Mouse (Mus musculus): ENCODE data around the gene Sec1.
"Not testable (repeated sequence)": the region's sequence is repeated elsewhere in the genome, so short reads cannot be mapped to it uniquely, and the experiment has no call there.

Sec1 gene

DNA sequence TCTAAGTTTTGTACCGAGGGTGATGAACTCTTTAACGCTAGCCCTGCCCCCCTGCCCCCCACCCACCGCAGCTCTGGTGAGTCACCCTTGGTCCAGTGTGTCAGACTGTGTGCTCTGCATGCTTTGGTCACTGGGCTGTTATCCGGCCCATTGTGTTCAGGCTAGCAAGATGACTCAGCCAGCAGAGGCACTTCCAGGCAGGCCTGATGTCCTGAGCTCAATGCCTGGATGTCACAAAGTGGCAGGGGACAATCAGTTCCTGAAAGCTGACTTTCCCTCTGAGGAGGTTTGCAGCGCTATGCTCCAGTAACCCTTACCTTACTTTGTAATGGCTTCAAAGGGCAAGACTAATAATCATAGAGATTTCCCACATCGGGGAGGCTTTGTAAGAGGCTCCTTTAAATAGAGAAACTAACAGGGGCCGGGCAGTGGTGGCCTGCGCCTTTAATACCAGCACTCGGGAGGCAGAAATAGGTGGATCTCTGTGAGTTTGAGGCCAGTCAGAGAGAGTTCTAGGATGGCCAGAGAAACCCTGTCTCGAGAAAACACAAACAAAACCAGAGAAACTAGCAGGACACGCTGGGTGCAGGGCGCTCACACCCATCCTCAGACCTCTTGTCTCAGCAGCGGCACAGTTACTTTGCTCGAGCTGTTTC lies 14.1 kb downstream of the Sec1 start:
- DNase-seq (ENCODE audit: low spot score in 2 of 2) = no peak

DNA sequence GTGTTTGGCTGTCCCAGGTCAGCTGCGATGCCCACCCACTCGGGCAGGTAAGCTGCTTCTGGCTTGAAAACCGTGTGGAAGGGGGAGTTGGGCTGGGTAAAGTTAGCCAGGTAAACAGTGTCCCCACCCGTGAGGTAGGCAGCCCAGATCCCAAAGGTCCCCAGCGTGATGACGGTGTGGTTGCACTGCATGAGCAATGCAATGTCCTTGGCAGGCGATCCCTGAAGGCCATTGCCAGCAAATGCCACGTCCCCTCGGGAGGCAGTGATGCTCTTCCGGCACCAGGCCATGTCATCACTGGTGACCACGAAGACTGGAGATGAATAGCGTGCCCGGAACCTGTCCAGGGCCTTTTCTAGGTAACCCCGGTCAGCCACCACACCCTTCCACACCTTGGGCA lies 15.7 kb downstream of the Sec1 start:
- no peak for DNase-seq (ENCODE audit: low spot score in 2 of 2)

DNA sequence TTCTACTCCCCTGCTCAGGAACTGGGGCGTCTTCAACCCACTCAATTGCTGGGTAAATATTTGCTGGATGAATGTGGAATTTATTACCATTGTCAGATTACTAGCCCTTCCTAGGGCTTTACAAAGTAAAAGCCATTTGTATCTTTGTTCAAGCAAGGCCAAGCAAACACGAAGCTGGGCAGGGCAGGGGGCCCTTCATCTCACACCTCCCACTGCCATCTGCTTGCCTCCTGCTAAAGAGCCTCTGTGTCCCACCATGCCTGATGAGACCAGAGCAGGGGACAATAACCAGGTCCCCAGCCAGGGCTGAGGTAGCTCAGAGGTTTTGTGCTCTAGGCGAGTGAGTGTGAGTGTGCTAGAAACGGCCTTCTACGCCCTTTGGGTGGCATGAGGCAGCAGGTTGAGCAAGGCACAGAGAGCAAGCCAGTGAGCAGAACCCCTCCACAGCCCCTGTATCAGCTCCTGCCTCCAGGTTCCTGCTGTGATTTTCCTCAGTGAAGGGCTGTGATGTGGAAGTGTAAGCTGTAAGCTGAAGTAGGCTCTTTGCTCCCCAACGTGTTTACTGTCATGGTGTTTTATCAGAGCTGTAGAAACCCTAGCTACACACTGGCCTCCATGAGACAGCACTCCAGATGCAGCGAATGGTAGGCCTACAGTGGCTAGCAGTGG lies 16.4 kb downstream of the Sec1 start:
- DNase-seq (ENCODE audit: low spot score in 2 of 2) = no peak

DNA sequence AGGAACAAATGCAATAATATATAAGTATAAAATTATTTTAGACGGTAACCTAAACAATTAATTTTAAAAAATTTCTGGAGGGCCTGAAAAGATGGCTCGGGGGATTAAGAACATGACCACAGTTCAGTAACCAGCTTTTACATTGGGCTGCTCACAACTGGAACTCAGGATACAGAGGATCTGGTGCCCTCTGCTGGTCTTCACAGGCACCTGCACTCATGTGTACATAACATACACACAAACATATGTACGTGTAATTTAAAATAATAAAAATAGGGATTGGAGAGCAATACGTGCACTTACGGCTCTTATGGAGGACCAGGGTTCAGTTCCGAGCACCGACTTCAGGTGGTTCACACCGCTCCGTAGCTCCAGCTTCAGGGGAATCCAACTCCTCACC lies 25.3 kb downstream of the Sec1 start:
- no peak for DNase-seq (ENCODE audit: low spot score in 2 of 2)

DNA sequence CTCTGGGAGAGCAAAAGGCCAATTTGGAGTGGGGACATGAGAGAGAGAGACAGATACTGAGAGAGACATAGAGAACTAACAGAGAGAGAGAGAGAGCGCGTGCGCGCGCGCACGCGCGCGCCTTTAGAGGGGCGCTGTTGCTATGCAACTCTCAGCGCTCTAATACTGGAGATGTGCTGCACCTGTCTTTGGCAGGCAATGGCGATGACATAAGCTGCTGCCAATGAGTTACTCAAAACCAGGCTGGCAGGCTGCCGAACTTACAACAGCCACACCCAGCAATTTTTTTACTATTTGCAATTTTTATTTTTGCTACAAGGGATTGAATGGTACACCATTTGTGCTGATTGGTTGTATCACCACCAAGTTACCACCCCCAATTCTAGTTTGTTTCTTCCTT lies 26.4 kb downstream of the Sec1 start:
- no peak for DNase-seq (ENCODE audit: low spot score in 2 of 2)

DNA sequence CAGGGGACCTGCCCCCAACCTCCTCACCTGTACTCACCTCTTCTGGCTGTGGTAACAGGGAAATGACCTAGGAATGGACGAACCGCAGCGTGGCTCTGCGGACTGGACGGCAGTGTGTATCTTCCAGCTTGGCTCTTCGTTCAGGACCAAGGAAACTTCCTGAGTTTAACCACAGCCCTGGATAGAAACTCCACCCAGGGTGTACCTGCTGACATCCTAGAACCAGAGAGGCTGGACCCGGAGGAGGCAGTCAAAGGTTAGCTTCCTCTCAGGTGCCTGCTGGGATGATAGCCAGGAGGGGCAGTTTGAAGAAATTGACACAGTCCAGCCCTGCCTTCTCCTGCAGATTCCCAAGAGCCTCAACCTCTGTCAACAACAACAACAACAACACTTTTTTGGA lies 28.0 kb downstream of the Sec1 start, which contains the start of gene Fut2:
Gene Fut2 (minus strand): TSS at position 234 of the 400 bp plus-strand sequence.
- no peak for DNase-seq (ENCODE audit: low spot score in 2 of 2)

DNA sequence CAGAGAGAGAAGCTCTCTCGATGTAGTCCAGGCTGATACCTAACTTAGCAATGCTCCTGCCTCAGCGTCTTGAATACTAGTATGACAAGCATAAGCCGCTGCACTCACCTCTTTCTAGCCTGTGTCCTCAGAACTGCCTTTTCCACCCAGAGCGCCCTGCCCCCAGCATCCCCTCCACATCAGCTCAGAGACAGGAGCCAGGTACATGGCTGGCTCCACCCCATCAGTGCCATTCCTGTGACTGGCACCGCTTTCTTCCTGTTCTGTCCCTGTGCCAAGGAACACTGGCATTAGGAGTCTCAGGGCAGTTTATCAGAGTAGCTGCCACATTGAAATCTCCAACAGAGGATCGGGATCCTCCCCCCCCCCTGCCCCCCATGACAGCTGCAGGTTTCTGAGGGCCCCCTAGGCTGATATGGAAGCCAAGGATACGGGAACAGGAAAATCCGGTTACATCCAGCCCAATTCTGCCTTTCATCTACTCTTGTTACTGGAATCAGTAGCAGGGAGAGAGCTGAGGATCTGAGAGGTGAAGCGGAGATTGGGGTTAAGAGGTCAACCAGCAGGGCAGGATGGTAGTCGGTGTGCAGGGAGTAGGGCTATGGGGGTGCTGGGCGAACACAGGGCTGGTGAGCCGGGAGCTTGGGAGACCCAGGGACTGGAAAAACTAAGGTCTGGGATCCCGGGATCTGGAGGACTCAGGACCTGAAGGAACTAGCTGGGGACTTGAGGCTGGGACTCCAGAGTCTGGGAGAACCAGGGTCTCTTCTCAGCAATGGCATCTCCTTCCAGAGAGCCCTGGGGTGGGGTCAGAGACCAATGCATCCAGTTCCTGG lies 28.7 kb downstream of the Sec1 start:
- DNase-seq (ENCODE audit: low spot score in 2 of 2) = no peak

DNA sequence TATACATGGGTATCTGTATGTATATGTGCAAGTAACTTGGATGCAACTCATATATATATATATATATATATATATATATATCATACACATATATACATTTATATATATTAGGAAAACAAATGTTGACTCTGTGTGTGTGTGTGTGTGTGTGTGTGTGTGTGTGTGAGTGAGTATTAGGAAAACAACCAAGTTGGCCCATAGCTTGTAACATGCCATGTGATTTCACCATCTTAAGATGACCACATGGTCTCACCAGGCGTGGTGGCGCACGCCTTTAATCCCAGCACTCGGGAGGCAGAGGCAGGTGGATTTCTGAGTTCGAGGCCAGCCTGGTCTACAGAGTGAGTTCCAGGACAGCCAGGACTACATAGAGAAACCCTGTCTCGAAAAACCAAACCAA lies 32.5 kb downstream of the Sec1 start:
- not testable (repeated sequence) for DNase-seq (ENCODE audit: low spot score in 2 of 2)

DNA sequence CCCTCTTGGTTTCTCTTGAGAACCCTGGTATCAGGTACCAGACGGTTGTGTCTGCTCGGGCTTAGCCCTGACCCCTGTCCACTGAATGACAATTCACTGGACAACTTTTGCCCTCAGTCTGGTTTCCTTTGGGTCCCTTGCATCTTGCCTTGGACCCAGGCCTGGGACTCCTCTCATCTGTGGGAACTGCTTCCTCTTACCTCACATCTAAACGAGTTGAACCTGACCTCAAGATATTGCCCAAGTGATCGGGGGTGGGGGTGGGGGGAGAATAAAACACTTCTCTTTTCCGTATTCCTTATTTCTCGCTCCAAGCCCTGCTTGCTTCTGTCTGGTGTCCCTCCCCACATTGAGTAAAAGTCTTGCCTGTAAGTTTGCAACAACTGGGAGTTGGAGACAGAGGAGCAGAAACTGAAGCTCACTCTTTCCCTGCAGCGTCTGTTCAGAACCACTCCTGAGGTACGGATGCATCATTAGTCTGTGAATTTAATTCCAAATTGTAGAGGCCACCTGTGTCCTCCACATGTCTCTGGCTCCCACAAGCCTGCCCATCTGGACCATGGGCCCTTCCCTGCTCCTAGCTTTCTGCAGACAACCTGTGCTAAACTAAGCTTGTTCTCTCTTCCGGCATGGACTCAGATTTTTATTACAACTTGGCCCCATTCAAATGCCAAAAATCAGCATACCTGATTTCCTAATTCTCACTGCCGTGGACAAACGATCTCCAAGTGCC lies 33.3 kb downstream of the Sec1 start:
- no peak for DNase-seq (ENCODE audit: low spot score in 2 of 2)

DNA sequence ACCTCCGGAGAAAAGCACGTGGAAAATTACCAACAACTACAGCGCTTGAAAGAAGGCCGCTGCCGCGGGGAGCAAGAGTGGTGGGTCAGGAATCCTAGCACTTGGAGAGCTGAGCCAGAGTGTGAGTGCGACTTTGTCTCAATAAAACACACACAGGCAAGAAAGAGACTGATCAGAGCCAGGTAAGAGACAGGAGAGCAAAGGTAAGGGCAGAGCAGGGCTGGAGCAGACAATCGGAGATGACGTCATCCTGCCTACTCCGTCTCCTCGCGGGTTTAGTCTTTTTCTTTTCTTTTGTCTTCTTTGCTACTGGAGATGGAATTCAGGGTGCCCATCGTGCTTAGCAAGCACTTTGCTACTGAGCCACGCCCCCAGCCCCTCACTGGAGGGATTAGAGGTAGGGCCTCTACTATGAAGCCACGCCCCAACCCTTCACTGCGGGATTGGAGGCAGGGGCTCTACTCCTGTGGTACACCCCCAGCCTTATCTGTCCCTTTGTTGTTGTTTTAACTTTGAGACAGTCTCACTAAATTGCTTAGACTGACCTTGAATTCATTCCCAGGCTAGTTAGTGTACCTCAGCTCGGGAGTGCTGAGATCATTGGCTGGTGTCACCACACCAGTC lies 39.7 kb downstream of the Sec1 start:
- DNase-seq (ENCODE audit: low spot score in 2 of 2) = no peak

DNA sequence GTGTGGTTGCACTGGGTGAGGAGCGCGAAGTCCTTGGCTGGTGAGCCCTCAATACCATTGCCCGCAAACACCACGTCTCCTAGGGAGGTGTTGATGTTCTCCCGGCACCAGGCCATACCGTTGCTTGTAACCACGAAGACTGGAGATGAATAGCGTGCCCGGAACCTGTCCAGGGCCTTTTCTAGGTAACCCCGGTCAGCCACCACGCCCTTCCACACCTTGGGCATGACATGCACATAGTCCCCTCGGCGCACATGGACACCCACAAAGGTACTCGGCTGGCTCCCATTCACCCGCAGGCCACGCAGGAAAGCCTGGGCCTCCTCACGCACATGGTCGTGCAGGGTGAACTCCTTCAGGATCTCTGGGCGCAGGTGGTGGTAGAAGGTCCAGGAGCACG lies 43.7 kb downstream of the Sec1 start:
- DNase-seq (ENCODE audit: low spot score in 2 of 2) = not testable (repeated sequence)

DNA sequence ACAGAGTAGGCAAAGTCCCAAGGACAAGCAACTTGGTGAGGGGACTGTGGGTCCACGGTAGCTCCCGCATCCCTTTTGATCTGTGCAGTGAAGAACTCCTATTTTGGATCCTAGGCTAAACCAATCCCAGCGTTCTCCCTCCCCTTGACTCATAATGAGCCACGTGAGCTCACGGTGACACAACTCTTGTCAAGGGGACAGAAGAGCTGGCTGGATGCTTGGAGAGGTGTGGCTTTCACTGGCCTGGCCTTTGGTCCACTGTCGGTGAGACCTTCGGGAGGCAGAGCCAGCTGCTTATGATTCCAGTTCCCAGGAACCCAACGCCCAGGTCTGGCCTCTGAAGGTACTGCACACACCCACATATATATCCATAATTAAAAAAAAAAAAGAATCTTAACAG lies 44.9 kb downstream of the Sec1 start:
- DNase-seq (ENCODE audit: low spot score in 2 of 2) = no peak

DNA sequence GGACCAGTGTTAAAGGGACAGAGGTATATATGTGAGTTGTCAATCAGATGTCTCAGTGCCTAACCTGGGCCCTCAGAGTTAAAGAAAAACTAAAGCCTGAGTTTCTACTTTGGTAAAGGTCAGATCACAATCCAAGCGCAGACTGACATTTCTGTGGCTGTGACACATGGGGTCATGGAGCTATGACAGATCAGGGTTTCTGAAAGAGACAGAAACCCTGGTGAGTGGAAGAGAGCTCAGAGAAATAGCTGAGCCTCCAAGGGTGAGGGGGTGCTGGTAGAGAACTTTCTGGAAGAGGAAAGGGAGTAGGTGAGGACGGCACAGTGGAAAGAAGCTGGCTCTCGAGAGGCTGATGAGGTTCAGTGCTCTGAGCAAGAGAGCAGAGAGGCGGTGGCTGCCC lies 47.5 kb downstream of the Sec1 start:
- DNase-seq (ENCODE audit: low spot score in 2 of 2) = no peak

DNA sequence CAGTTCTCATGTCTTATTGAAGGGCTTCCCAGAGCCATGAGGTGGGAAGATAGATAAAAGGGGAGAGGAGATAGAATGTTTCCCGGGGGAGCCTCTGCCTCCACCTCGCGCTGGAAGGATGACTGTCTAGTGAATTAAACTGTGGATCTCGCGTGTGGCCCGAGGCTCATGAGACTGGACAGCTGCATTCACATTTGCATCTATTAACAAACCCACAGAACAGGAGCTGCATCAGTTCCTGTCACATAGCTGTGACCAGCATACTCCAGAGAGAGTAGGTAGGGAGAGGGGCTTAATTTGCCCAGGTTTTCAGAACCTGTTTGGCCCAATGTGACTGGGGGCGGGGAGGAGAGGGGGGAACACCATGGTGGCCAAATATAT lies 48.6 kb downstream of the Sec1 start:
- no peak for DNase-seq (ENCODE audit: low spot score in 2 of 2)

DNA sequence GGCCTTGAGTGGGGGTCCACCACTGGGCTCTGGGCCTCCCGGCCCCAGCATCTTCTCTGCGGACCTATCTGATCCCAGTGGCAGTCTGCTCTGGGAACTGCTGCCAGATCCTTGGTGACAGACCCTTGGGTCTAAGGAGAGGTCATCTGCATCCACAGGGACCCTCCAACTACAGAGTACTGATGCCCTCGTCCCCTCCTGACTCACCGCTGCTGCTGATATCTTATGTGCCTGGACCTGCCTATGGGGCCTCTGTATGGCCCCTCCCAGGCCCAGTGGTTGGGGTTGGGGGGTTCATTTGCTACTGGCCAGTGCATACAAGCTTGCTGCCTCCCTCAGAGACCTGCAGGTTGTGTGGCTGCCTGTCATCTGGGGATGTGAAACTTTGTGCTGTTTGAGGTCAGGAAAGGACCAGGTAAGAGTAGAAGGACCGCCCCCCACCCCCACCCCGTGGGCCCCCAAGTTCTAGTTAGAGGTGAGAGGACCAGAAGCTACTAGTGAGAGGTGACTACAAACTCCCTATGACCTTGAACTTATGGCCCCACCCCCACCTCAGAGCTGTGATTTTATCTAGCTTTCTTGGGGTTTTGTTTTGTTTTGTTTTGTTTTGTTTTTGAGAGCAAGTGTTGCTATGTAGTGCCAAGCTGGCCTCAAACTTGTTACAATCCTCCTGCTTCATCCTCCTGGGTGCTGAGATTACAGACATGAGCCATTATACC lies 49.2 kb downstream of the Sec1 start:
- no peak for DNase-seq (ENCODE audit: low spot score in 2 of 2)

DNA sequence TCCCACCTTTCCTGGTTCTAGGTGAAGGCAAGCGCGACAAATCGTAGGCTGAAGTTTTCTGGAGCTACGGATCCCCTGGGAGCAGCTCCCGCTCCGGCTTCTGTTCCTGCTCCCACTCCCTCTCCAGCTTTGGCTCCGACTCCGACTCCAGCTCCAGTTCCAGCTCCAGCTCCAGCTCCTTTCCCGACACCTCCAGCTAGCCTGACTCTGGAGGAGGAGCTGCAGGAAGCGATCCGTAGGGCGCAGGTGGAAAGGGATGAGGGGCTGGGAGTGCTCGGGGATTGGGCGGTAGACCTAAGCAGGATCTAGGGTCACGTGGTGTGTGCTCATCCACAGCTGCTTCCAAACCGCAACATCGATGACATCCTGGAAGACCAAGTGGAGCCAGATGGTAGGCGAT lies 50.0 kb downstream of the Sec1 start:
- peak; percentile 75 to 77 for DNase-seq (ENCODE audit: low spot score in 2 of 2)

DNA sequence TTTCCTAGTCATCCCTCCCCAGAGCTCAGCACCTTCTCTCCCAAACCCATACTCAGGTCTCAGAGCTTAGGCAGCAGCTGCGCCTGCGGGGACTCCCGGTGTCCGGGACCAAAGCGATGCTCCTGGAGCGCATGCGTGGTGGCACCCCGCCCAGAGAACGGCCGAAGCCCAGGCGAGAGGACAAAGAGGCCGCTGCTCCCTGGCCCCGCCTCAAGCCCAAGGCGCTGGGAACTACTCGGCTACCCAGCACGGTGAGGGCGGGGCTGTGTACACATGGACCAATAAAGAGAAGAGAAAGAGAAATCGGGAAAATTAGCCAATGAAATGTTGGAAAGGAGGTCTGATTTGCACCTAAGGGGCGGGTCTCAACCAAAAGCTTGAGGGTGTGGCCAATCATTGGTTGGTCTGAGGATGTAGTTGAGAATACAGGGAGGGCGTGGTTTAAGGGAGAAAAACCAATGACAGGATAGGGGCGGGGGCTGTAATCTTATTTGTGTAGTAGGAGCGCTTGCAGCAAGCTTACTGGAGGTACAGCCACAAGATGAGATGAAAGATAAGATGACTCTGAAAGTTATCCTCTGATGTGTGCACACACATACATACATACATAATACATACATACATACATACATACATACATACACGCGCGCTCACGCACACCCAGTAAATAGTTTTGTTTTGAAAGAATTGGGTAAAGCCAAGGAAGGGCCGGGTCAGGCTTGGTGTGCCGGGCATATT lies 50.6 kb downstream of the Sec1 start:
- DNase-seq (ENCODE audit: low spot score in 2 of 2) = peak; percentile 91 to 93

DNA sequence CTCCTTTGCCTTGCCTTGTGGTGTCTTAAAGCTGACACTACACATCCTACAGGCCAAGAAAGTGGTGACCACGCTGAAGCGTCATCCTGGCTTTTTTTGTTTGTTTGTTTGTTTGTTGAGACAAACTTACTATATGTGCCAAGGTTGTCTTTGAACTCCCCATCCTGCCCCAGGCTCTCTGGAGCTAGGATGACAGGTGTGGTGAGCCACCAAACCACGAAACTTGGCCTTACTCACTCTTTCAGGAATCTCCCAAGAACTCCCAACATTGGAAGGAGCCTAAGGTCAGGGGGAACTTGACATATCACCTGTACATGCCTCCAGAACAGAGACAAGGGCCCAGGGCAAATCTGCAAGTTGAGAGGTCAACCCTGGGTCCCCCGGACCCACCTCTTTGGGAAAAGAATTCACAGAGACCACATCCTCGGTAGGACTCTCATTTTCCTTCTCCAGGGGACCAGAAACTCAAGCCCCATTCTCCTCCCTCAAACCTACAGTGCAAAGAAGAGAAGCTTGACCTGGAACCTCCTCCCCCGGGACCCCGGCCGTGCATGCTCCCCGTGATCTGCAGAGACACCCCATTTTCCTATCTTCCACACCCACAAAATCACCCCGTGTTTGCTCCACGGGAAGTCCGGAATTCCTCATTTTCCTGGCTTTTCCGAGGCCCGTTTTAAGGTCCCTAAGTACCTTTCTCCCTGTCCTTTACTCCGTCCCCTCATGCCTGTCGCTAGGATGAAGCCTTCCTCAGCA lies 51.5 kb downstream of the Sec1 start:
- DNase-seq (ENCODE audit: low spot score in 2 of 2) = no peak

DNA sequence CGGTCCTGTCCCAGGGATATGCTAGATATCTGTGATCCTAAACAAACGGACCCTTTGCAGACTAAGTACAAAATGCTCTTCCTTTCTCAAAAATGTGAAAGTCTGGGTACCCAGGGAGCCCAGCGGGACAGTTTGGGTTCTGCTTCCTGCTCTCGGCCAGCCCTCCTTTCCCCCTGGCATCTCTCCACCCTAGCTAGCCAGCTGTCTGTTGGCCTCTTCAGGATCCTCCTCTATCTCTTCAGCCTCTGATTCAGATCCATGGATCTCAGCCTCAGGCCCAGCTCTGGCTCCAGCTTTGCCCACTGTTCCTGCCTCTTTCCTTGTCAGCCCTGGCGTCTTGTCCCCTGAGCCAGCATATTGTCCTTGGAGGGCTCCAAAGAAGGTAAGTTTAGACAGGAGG lies 52.1 kb downstream of the Sec1 start:
- DNase-seq (ENCODE audit: low spot score in 2 of 2) = no peak
